Mouse (Mus musculus) megakaryocyte, embryonic 14.5 days (primary cell): ENCODE measurements at regions not wholly inside any gene's neighbourhood (a gene's known extent, or its start where the extent isn't known, plus 50 kb on each side); places are given as distances from the start of the nearest gene placed in this dataset.

Source experiments
- FLI1 ChIP-seq: IDR thresholded peaks from 2 replicates; pipeline ENCODE4 v1.6.1; 2012; ENCODE audit warnings: low read length, inconsistent platforms, mixed read lengths
- GATA1 ChIP-seq: IDR thresholded peaks from 3 replicates; pipeline ENCODE4 v1.6.1; 2012; ENCODE audit warnings: mixed read lengths, low read length, inconsistent platforms, borderline replicate concordance

GRCm38 (mm10) chr2:74123360-74124074 is 212.4 kb upstream of the Atp5g3 start:
- TF ChIP-seq GATA1 (no peak), FLI1 (no peak)
